Mouse (Mus musculus): ENCODE measurements around the gene 0610030E20Rik.

DNA sequence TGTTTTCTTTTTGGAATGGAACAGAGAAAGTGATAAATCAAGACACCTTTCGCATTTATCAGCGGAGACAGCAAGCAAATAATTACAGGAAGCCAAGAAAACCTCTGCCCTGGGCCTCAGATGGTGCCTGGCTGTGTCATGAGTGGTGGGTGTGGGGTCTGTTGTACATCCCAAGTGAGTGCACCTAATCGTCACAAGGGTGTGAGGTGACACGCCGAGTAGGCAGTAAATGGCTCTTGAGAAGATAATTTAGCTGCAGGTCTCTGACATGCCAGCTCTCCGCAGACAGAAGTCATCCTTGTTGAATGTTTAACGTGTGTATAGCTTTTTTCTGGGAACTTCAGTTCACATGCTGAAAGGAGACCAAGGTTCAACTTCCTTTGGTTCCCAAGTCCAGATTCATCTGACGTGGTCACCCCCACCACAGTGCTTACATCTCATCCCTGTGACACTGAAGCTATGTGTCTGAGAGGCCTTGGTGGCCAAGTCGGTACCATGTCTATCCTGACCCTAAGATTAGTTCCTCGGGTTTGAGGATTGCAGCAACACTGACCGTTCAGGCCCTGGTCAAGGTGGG, 44.7 kb upstream of the 0610030E20Rik start:
- TF ChIP-seq CTCF (IDR thresholded peaks at IDR 0.05) (no peak), POLR2A (IDR thresholded peaks at IDR 0.05; ENCODE audit: insufficient read depth, low read depth, low read length) (no peak)

Data from heart, adult 2 months (tissue).